Mouse (Mus musculus): ENCODE results near the gene Kif1b. TPM values are rescaled to one million over a fixed set of nuclear protein-coding genes. Genes with fewer than 3 reads are reported as not detected.

The Kif1b gene
- total and polyA plus RNA-seq, 3 experiments = 8.8 to 20.2 (median 16.3) TPM

DNA sequence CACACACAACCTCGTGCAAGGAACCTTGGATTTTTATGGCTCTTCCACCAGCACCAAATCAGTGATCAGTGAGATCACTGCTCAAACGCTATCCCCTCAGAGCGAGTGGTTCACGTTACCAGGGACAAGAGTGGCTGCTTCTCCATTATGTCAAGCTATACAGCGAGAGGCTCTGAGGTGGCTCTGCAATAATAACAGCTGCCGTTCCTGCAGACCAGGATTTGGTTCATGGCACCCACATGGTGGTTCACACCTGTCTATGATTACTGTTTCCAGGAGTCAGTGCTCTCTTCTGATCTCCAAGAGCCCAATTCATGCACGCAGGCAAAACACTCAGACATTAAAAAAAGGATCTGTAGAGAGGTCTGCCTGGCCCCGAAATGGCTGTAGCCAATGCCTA, 169.0 kb downstream of the Kif1b start:
- Histone ChIP-seq H3K79me2 (ENCODE audit: control insufficient read depth, insufficient read depth, low read length, poor library complexity) (peaks cover 7% of the 10 kb centered on the region), H3K4me3 (ENCODE audit: control insufficient read depth in 1 of 2, insufficient read depth in 1 of 2, low read depth in 2 of 2, low read length in 2 of 2) (no peak overlapping the region), H3K9me3 (replicated peaks; ENCODE audit: insufficient read depth, low read length) (no peaks in the 10 kb centered on the region), H3K36me3 (ENCODE audit: control insufficient read depth in 1 of 2, insufficient read depth in 2 of 2, low read length in 2 of 2) (peaks cover 0 to 2% of the 10 kb centered on the region in 2 experiments; a peak in 3 of 4 replicates), H3K27me3 (ENCODE audit: control insufficient read depth in 1 of 2, insufficient read depth in 2 of 2, low read length in 2 of 2) (no peaks in the 10 kb centered on the region), H3K27ac (ENCODE audit: control insufficient read depth, low read depth, low read length) (no peak overlapping the region), H3K4me1 (ENCODE audit: control insufficient read depth in 1 of 2, insufficient read depth in 2 of 2, low read length in 2 of 2) (peaks cover 2 to 7% of the 10 kb centered on the region in 2 experiments; a peak in 3 of 4 replicates), H3K9ac (ENCODE audit: control insufficient read depth, low read depth, low read length, poor library complexity, severe bottlenecking) (no peak overlapping the region)
- no peak for DNase-seq (ENCODE audit: low read depth, low spot score)
- TF ChIP-seq MXI1 (IDR thresholded peaks at IDR 0.05; ENCODE audit: low read depth, low read length) = no peak
- TF ChIP-seq GABPA (IDR thresholded peaks at IDR 0.05; ENCODE audit: low read depth, low read length) = no peak
- no peak for TF ChIP-seq GATA1 (IDR thresholded peaks at IDR 0.05; ENCODE audit: low read depth, low read length)
- TF ChIP-seq NELFE (IDR thresholded peaks at IDR 0.05; ENCODE audit: low read depth, low read length) = no peak
- no peak for TF ChIP-seq CTCF (IDR thresholded peaks at IDR 0.05 in 2 of 3, conservative IDR thresholded peaks at IDR 0.05 in 1 of 3; ENCODE audit: control insufficient read depth in 1 of 3, insufficient read depth in 1 of 3, low read depth in 2 of 3, low read length in 3 of 3, poor library complexity in 1 of 3, severe bottlenecking in 1 of 3)
- TF ChIP-seq POLR2AphosphoS5 (IDR thresholded peaks at IDR 0.05; ENCODE audit: borderline replicate concordance, low read depth, low read length) = no peak
- TF ChIP-seq CHD1 (IDR thresholded peaks at IDR 0.05; ENCODE audit: low read depth, low read length) = no peak
- no peak for TF ChIP-seq E2F4 (IDR thresholded peaks at IDR 0.05; ENCODE audit: borderline replicate concordance, low read depth, low read length)
- no peak for TF ChIP-seq MAZ (IDR thresholded peaks at IDR 0.05; ENCODE audit: low read depth, low read length)
- TF ChIP-seq ELF1 (IDR thresholded peaks at IDR 0.05; ENCODE audit: low read depth, low read length) = no peak
- TF ChIP-seq TBP (IDR thresholded peaks at IDR 0.05; ENCODE audit: low read depth, low read length) = no peak

DNA sequence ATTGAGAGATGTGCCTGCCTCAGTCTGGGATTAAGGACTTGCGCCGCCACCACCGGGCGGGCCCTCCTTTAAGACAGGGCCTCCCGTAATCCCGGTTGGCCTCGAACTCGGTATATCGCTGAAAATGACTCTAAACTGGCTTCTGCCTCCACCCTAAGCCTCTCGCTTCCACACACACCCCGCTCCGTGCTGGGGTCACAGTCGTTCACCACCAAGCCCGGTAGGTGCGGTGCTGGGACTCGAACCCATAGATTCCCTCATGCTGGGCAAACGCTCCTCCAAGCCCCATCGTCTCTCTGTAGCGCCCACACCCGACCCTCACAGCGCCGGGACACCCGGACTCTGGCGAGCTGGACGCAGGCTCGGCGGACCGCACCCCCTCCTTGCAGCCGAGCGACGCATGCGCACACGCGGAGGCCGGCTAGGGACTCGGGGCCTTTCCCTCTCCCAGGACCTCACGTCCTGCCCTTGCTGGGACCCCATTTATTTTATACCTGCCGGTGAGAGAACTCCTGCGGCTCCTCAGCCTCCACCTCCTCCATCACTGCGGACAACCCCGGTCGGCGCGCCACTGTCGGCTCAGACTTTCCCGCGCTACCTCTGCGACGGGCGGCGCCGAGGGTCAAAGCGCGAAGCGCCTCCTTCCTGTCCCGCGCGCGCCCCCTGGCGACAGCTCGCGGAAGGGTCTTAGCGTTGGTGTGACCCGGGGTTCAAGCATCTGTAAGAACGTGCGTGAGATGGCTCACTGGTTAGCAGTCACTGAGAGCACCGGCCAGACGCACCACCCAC, 170.3 kb downstream of the Kif1b start, which contains the start of gene Cenps:
TSS of gene Cenps (minus strand) at position 648 of the 789 bp plus-strand sequence.
- peak; percentile 93 for DNase-seq (ENCODE audit: low read depth, low spot score)
- TF ChIP-seq SIN3A (IDR thresholded peaks at IDR 0.05; ENCODE audit: low read length) (peak; percentile 21; the same call in 1 of the 2 replicates), HCFC1 (IDR thresholded peaks at IDR 0.05; ENCODE audit: low read depth, low read length) (peak; percentile 82), NRF1 (IDR thresholded peaks at IDR 0.05; ENCODE audit: insufficient read depth, low read depth, low read length, poor library complexity, severe bottlenecking) (peak; percentile 77), UBTF (IDR thresholded peaks at IDR 0.05; ENCODE audit: borderline replicate concordance, insufficient read depth, low read depth, low read length) (no peak), TCF12 (IDR thresholded peaks at IDR 0.05; ENCODE audit: low read depth, low read length) (no peak), POLR2A (IDR thresholded peaks at IDR 0.05; ENCODE audit: control insufficient read depth in 1 of 2, insufficient read depth in 1 of 2, low read depth in 1 of 2, low read length in 2 of 2, poor library complexity in 1 of 2) (peak; percentile 37 to 69; a peak in 1 of 4 replicates), JUND (IDR thresholded peaks at IDR 0.05; ENCODE audit: low read depth, low read length) (no peak), CTCF (IDR thresholded peaks at IDR 0.05 in 2 of 3, conservative IDR thresholded peaks at IDR 0.05 in 1 of 3; ENCODE audit: control insufficient read depth in 1 of 3, insufficient read depth in 1 of 3, low read depth in 2 of 3, low read length in 3 of 3, poor library complexity in 1 of 3, severe bottlenecking in 1 of 3) (peak; percentile 60 to 85 (median 69)), E2F4 (IDR thresholded peaks at IDR 0.05; ENCODE audit: borderline replicate concordance, low read depth, low read length) (peak; percentile 93; the same call in 1 of the 2 replicates), MYB (IDR thresholded peaks at IDR 0.05; ENCODE audit: low read depth, low read length) (no peak), SMC3 (IDR thresholded peaks at IDR 0.05; ENCODE audit: low read depth, low read length) (peak; percentile 49)
- H3K27ac ChIP-seq (ENCODE audit: control insufficient read depth, low read depth, low read length) = peak within 1 kb of the TSS; percentile 83
- H3K79me2 ChIP-seq (ENCODE audit: control insufficient read depth, insufficient read depth, low read length, poor library complexity) = peaks cover 7% of the 10 kb centered on the region
- H3K9ac ChIP-seq (ENCODE audit: control insufficient read depth, low read depth, low read length, poor library complexity, severe bottlenecking) = peak within 1 kb of the TSS; percentile 91
- H3K4me3 ChIP-seq (ENCODE audit: control insufficient read depth in 1 of 2, insufficient read depth in 1 of 2, low read depth in 2 of 2, low read length in 2 of 2) = peak within 1 kb of the TSS; percentile 81 to 86
- no peaks in the 10 kb centered on the region for H3K9me3 ChIP-seq (replicated peaks; ENCODE audit: insufficient read depth, low read length)
- H3K27me3 ChIP-seq (ENCODE audit: control insufficient read depth in 1 of 2, insufficient read depth in 2 of 2, low read length in 2 of 2) = no peaks in the 10 kb centered on the region
- peaks cover 2 to 7% of the 10 kb centered on the region in 2 experiments; a peak in 3 of 4 replicates for H3K4me1 ChIP-seq (ENCODE audit: control insufficient read depth in 1 of 2, insufficient read depth in 2 of 2, low read length in 2 of 2)
- H3K36me3 ChIP-seq (ENCODE audit: control insufficient read depth in 1 of 2, insufficient read depth in 2 of 2, low read length in 2 of 2) = peaks cover 0 to 2% of the 10 kb centered on the region in 2 experiments; a peak in 3 of 4 replicates
